Comparison of ENCODE assay signal across 20 mouse cellular contexts in the genomic region with DNA sequence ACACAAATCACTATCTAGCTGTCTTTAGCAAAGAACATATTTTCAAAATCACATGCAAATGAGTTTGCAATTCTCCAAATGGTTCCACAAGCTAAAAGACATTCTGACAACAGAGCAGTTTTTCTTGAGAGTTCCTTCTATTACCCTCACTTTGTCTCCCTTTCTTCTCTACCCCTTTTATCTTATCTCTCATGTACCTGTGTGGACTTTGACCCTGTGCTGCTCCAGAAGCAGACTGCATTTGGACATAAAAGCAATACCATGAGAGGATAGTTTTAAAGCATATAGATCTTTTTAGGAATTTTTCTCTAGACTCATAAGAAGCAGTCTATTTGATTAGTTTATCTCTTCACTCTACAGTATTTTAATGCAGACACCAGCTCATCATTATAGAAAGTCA.
"Had no signal": no experiment of that assay in that cellular context is flagged by ENCODE, and none has a peak within 500 bp of the region (broad histone marks: within the 10 kb centered on the region; RNA-seq: fewer than 3 reads in every experiment).

No protein-coding gene starts in this region.

- DNase-seq: gastrocnemius, adult 2 months; gastrocnemius, postnatal 10 days; gastrocnemius, postnatal 25 days; heart, adult 18-20 months; heart, postnatal 10 days; heart, postnatal 4 days; layer of hippocampus, adult 9-11 months; layer of hippocampus, postnatal 36 days had no signal

- H3K4me1 ChIP-seq: heart, embryonic 10.5 days; heart, embryonic 12.5 days; hindbrain, embryonic 12.5 days; limb, embryonic 10.5 days; limb, embryonic 12.5 days; liver, embryonic 12.5 days had no signal

- H3K4me3 ChIP-seq: gastrocnemius, adult 2 months; heart, embryonic 10.5 days; heart, embryonic 12.5 days; hindbrain, embryonic 10.5 days; hindbrain, embryonic 12.5 days; kidney, embryonic 15.5 days; limb, embryonic 10.5 days; limb, embryonic 12.5 days; liver, embryonic 12.5 days had no signal

- H3K9me3 ChIP-seq: heart, embryonic 10.5 days; heart, embryonic 12.5 days; hindbrain, embryonic 10.5 days; hindbrain, embryonic 12.5 days; kidney, embryonic 15.5 days; limb, embryonic 10.5 days; limb, embryonic 12.5 days; liver, embryonic 12.5 days had no signal

- H3K27me3 ChIP-seq: heart, embryonic 12.5 days; hindbrain, embryonic 12.5 days; kidney, embryonic 15.5 days; limb, embryonic 12.5 days; liver, embryonic 12.5 days had no signal

- H3K9ac ChIP-seq: heart, embryonic 12.5 days; hindbrain, embryonic 12.5 days; hindbrain, embryonic 14.5 days; kidney, embryonic 15.5 days; limb, embryonic 12.5 days; liver, embryonic 12.5 days; liver, embryonic 14.5 days had no signal

- H3K36me3 ChIP-seq: heart, embryonic 10.5 days; heart, embryonic 12.5 days; hindbrain, embryonic 10.5 days; hindbrain, embryonic 12.5 days; kidney, embryonic 15.5 days; limb, embryonic 10.5 days; limb, embryonic 12.5 days; liver, embryonic 12.5 days had no signal

- ATAC-seq: hindbrain, embryonic 16.5 days; inflammation-experienced regulatory T-cells, adult 6 months; liver, embryonic 12.5 days had no signal

- H3K4me2 ChIP-seq: heart, embryonic 12.5 days; hindbrain, embryonic 12.5 days; hindbrain, embryonic 14.5 days; kidney, embryonic 15.5 days; limb, embryonic 12.5 days; liver, embryonic 12.5 days had no signal

- H3K27ac ChIP-seq: gastrocnemius, adult 2 months; heart, embryonic 10.5 days; hindbrain, embryonic 10.5 days; hindbrain, embryonic 12.5 days; hindbrain, embryonic 14.5 days; limb, embryonic 10.5 days; limb, embryonic 12.5 days; liver, embryonic 12.5 days; liver, embryonic 14.5 days had no signal
